Mouse (Mus musculus) intestine, embryonic 15.5 days (tissue): ENCODE measurements around the gene P2ry10b. TPM values are rescaled to one million over a fixed set of nuclear protein-coding genes. Genes with fewer than 3 reads are reported as not detected.

Experiments
- ATAC-seq: fragments of 200-750 bp; cut with Nextera tagmentation; 2 replicates; pipeline ENCODE4 v1.8.0; 2017; ENCODE audit warnings: moderate TSS enrichment, moderate library complexity
- H3K27ac ChIP-seq: fragments of 300-500 bp; sonication (generic); 2 replicates; pipeline ENCODE4 v1.5.1; 2015; ENCODE audit warnings: mild to moderate bottlenecking, inconsistent platforms
- H3K27me3 ChIP-seq: fragments of 300-500 bp; sonication (generic); replicated peaks from 2 replicates; pipeline ENCODE4 v1.6.1; 2015; ENCODE audit warnings: inconsistent platforms
- H3K36me3 ChIP-seq: fragments of 300-500 bp; sonication (generic); 2 replicates; pipeline ENCODE4 v1.6.1; 2015; ENCODE audit warnings: inconsistent platforms
- H3K4me1 ChIP-seq: fragments of 300-500 bp; sonication (generic); replicated peaks from 2 replicates; pipeline ENCODE4 v1.6.1; 2015; ENCODE audit warnings: inconsistent platforms
- H3K4me2 ChIP-seq: fragments of 300-500 bp; sonication (generic); replicated peaks from 2 replicates; pipeline ENCODE4 v1.6.1; 2015; ENCODE audit warnings: mild to moderate bottlenecking, inconsistent platforms
- H3K4me3 ChIP-seq: fragments of 300-500 bp; sonication (generic); replicated peaks from 2 replicates; pipeline ENCODE4 v1.5.1; 2015; ENCODE audit warnings: inconsistent platforms
- H3K9ac ChIP-seq: fragments of 300-500 bp; sonication (generic); 2 replicates; pipeline ENCODE4 v1.6.1; 2015; ENCODE audit warnings: inconsistent platforms
- H3K9me3 ChIP-seq: fragments of 300-500 bp; sonication (generic); 2 replicates; pipeline ENCODE4 v1.6.1; 2016; ENCODE audit warnings: inconsistent platforms
- WGBS: fragments of 180-500 bp; shearing (Covaris S2); methylation state at CpG from one replicate; pipeline ENCODE4 v1.1.7; 2015; 5-methylcytosine and 5-hydroxymethylcytosine counted together
- polyA plus RNA-seq: library from polyadenylated mRNA; unstranded; fragments of >200 nt; fragmentation: Nextera tagmentation; extraction: Ambion mirVana; gene quantifications from 2 replicates; pipeline ENCODE4 v1.2.1, GENCODE M21; 2015

The P2ry10b gene
- 0.35 and 0.59 TPM in 2 replicates for polyA plus RNA-seq

DNA sequence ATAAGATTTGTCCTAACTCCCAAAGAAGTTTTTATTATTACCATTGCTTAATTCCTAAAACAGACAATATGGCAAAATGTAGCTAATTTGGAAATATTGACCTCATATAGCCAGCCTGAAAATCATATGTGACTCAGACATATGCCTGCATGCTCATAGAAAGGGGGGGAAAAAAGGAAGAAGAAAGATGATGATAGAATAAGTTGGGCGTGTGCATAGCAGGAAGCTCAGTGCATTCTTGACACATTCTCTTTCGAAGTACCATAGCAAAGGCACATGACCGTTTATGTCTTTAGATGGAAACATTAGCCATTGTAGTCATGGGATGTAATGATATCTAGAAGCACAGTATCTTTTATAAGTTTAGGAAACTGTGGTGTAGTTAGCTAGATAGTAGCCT is at the start of gene P2ry10b:
TSS of gene P2ry10b (plus strand) at position 247 of the 400 bp plus-strand sequence.
- Histone ChIP-seq H3K9me3 (no peaks in the 10 kb centered on the region), H3K4me3 (no peak within 1 kb of the TSS), H3K4me2 (no peak within 1 kb of the TSS), H3K4me1 (no peaks in the 10 kb centered on the region), H3K9ac (no peak within 1 kb of the TSS), H3K27ac (no peak within 1 kb of the TSS), H3K27me3 (no peaks in the 10 kb centered on the region), H3K36me3 (no peaks in the 10 kb centered on the region)
- ATAC-seq = no peak
- 80% methylated on average over 3 of the region's 3 CpGs for WGBS

DNA sequence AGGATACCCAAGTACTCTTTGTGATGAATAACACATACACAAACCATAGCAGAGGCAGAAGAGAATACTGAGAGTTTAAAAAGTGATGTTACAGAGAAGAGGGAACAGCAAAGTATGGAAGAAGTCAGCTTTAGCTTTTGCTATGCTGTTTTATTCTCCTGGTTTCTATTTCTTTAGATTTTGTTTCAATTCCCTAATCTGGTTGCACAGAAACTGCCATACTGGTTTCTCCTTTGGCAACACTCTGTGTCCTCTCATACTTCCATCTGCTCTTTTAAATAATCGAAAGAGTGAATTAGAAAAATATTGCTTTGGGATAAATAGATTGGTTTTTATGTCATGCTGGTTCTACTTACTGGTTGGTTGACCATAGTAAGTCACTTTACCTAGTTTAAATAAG is 32.4 kb upstream of the P2ry10b start:
- ATAC-seq = no peak
- Histone ChIP-seq H3K4me1 (no peaks in the 10 kb centered on the region), H3K4me3 (no peak overlapping the region), H3K27me3 (no peaks in the 10 kb centered on the region), H3K36me3 (no peaks in the 10 kb centered on the region), H3K27ac (no peak overlapping the region), H3K9me3 (no peaks in the 10 kb centered on the region), H3K4me2 (no peak overlapping the region), H3K9ac (no peak overlapping the region)
- 84% methylated on average over 1 of the region's 1 CpGs for WGBS

DNA sequence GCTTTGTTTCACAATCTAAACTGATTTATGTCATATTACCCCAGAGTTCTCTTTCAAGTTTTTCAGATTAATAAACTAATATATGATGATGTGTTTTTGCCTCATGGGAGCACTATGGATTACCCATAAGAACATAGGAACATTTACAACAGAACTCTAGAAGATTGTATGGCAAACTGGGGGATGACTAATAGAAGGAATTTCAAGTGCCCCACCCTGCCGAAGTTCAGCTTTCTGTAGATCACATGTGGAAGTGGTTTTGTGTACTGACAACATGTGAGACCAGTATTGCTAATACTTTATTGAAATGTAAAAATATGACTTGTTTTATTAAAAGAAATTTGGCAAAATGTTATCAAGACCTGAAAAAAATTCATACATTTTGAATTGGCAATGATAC is 31.7 kb upstream of the P2ry10b start:
- no peaks in the 10 kb centered on the region for H3K4me1 ChIP-seq
- H3K4me2 ChIP-seq = no peak overlapping the region
- H3K36me3 ChIP-seq = no peaks in the 10 kb centered on the region
- WGBS = 80% methylated on average over 1 of the region's 1 CpGs
- no peaks in the 10 kb centered on the region for H3K27me3 ChIP-seq
- no peak for ATAC-seq
- H3K4me3 ChIP-seq = no peak overlapping the region
- H3K27ac ChIP-seq = no peak overlapping the region
- no peaks in the 10 kb centered on the region for H3K9me3 ChIP-seq
- H3K9ac ChIP-seq = no peak overlapping the region

DNA sequence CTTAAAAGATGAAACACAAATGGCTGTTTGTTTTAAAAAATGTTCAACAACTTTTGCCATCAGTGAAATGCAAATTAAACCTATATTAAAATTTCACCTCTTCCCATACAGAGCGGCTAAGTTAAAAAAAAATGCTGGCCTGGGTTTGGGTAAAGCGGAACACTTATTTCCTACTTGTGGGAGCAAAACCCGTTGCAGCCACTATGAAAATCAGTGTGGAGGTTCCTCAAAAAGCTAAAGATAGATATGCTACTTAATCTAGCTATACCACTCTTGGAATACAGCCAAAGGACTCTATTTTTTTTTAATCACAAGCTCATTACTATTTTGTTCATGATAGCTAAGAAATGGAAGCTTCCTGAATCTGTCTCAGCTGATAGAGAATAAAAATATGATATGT is 5.5 kb upstream of the P2ry10b start:
- Histone ChIP-seq H3K4me1 (no peaks in the 10 kb centered on the region), H3K9ac (no peak overlapping the region), H3K36me3 (no peaks in the 10 kb centered on the region), H3K4me2 (no peak overlapping the region), H3K9me3 (no peaks in the 10 kb centered on the region), H3K4me3 (no peak overlapping the region), H3K27me3 (no peaks in the 10 kb centered on the region), H3K27ac (no peak overlapping the region)
- 57% methylated on average over 3 of the region's 3 CpGs for WGBS
- no peak for ATAC-seq

DNA sequence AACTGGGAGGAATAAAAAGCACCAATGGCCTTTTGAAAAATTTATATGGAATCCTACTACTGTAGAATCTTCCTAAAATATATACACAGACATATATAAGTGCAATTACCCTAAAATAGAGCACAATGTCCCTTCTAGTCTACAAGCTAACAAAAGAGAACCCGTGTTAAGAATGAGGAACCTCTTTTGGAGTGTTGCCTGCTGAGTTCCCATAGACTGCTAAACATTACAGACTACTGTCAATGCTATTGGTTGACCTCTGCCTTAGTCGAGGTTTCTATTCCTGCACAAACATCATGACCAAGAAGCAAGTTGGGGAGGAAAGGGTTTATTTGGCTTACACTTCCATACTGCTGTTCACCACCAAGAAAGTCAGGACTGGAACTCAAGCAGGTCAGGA is 4.8 kb upstream of the P2ry10b start:
- no peak overlapping the region for H3K9ac ChIP-seq
- ATAC-seq = no peak
- 70% methylated on average over 2 of the region's 2 CpGs for WGBS

DNA sequence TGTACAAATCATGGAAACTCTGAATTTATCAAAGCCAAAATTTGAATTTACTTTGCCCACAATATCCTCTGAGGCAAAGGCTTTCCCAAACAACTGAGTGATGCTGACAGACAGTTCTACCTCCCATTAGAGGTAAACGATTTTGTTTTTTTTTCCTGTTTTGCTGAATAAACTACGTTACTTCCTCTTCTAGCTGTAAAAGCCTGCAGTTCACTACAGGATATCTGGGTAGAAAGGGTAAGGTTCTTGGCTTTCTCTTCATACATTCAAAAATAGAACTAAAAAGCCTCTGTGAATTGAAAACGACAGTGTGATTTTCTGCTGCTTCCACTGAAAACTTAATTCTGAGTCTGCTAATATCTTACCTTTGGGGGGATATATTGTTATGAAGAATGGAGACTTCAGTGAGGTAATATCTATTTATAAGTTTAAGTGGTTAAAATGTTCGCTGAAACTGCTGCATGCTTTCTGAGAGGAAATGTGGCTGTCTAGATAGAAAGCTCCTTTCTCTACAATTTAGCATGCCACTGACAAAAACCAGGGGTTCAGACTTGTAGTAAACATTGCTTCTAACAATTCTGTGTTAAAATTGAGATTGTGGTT is 765 bp downstream of the P2ry10b start:
- no peaks in the 10 kb centered on the region for H3K9me3 ChIP-seq
- no peak overlapping the region for H3K27ac ChIP-seq

More for the DNA sequence above, 4.8 kb upstream of the P2ry10b start:
- no peaks in the 10 kb centered on the region for H3K27me3 ChIP-seq
- no peaks in the 10 kb centered on the region for H3K4me1 ChIP-seq
- H3K4me2 ChIP-seq = no peak overlapping the region
- H3K4me3 ChIP-seq = no peak overlapping the region
- no peaks in the 10 kb centered on the region for H3K9me3 ChIP-seq
- no peaks in the 10 kb centered on the region for H3K36me3 ChIP-seq
- H3K27ac ChIP-seq = no peak overlapping the region

DNA sequence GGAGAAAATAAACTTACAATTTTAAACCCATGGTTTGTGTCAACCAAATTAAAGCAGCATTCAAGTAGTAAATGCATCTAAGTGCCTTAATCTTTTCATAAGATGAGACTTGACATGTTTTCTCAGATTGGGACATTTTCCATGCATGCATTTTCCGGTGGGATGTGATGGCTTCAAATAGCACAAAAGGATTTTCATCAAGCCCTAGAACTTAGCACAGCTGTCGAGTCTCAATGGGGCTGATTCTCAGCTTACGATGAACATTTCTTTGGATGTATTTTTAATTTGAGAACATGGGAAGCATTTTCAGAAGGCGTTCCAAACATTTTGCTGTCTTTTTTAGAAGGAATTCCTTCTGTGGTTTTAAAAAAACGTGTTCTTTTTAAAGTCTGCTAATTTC is 1.3 kb downstream of the P2ry10b start:
- H3K36me3 ChIP-seq = no peaks in the 10 kb centered on the region
- no peak overlapping the region for H3K4me3 ChIP-seq
- no peaks in the 10 kb centered on the region for H3K27me3 ChIP-seq
- ATAC-seq = no peak
- H3K27ac ChIP-seq = no peak overlapping the region
- WGBS = 39% methylated on average over 5 of the region's 5 CpGs
- H3K9ac ChIP-seq = no peak overlapping the region
- H3K9me3 ChIP-seq = no peaks in the 10 kb centered on the region
- no peaks in the 10 kb centered on the region for H3K4me1 ChIP-seq
- H3K4me2 ChIP-seq = no peak overlapping the region

More for the DNA sequence above, 765 bp downstream of the P2ry10b start:
- no peaks in the 10 kb centered on the region for H3K36me3 ChIP-seq
- no peaks in the 10 kb centered on the region for H3K4me1 ChIP-seq
- 48% methylated on average over 4 of the region's 4 CpGs for WGBS
- H3K9ac ChIP-seq = no peak overlapping the region
- H3K4me2 ChIP-seq = no peak overlapping the region
- H3K4me3 ChIP-seq = no peak overlapping the region
- H3K27me3 ChIP-seq = no peaks in the 10 kb centered on the region
- ATAC-seq = no peak

DNA sequence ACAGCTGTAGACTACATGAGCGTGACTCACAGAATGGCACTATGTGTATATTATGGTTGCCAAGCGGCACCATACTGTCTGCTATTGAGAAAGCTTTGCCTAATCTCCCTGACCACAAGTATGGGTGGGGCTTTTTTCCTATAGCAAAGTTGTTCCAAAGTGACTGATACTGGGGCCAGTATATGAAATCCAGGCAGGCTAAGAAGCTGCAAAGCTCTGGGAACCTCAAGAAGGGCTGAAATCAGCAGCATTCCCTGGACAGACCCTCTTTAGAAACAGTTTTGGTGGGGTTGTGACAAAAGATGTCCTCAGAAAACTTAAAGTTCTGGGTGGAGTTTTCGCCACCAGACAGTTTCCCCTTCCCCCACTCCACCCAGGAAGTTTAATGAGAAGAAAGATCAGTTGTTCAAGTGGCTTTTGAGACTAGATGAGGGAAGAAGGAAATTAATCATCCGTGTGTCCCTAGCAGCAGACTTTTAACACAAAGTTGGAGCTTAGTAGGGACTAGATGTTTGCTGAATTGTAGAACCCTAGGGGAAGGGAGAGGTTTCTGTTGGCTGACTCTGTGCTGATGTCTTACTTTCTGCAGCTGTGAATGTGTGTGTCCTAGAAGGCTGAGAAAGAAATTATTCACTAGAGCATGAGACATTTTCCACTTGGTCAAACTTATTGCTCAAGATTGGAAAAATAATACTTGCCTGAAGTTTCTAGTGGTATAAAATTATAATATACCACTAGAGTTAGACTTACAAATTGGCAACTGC is 2.2 kb downstream of the P2ry10b start:
- Histone ChIP-seq H3K9ac (no peak overlapping the region), H3K27me3 (no peaks in the 10 kb centered on the region), H3K27ac (0 out of 2 replicates have a peak overlapping the region, but pooled peaks have one; percentile 7), H3K9me3 (no peaks in the 10 kb centered on the region), H3K4me1 (no peaks in the 10 kb centered on the region), H3K4me2 (peak overlapping the region; percentile 21; the same call in 1 of the 2 replicates), H3K4me3 (no peak overlapping the region), H3K36me3 (no peaks in the 10 kb centered on the region)
- 0 out of 2 replicates have a peak, but pooled peaks have one; percentile 39 for ATAC-seq
- WGBS = 50% methylated on average over 4 of the region's 4 CpGs

DNA sequence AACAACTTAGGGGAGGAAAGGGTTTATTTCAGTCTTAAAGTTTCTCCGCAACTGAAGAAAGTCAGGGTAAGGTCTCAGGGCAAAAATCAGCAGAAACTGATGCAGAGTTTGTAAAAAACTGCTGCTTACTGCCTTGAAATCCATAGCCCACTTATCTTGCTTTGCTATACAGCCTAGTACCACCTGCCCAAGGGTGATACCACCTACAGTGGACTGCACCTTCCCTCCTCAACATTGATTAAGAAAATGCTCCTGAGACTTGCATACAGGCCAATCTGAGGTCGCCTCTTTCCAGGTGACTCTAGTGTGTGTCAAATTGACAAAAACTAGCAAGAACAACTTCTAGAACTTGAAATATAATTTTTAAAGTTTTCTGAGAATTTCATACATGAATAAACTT is 7.3 kb downstream of the P2ry10b start:
- H3K4me3 ChIP-seq = no peak overlapping the region
- WGBS = 82% methylated on average over 2 of the region's 2 CpGs
- H3K4me2 ChIP-seq = no peak overlapping the region
- H3K36me3 ChIP-seq = no peaks in the 10 kb centered on the region
- no peak for ATAC-seq
- H3K27me3 ChIP-seq = no peaks in the 10 kb centered on the region
- no peak overlapping the region for H3K27ac ChIP-seq
- no peaks in the 10 kb centered on the region for H3K9me3 ChIP-seq
- H3K9ac ChIP-seq = no peak overlapping the region
- no peaks in the 10 kb centered on the region for H3K4me1 ChIP-seq

DNA sequence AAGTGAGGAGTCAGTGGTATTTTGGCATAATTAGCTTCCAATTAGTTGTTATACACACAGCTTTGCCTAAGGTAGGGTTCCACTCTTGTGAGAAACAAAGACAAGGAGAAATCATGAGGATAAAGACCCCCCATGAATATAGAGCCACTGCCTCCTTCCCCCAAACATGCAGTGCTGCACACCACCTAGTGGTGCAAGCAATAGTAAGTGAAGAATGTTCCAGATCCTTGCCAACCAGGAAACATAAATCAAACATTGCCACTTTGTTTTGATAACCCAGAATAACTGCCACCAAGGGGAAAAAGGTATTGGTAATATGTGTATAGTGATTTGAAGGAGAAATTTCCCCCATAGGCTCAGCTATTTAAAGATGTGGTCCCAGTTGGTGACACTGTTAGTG is 11.8 kb downstream of the P2ry10b start:
- Histone ChIP-seq H3K4me1 (no peaks in the 10 kb centered on the region), H3K9me3 (no peaks in the 10 kb centered on the region), H3K4me3 (no peak overlapping the region), H3K27me3 (no peaks in the 10 kb centered on the region), H3K9ac (no peak overlapping the region), H3K36me3 (no peaks in the 10 kb centered on the region), H3K27ac (no peak overlapping the region), H3K4me2 (no peak overlapping the region)
- ATAC-seq = no peak

DNA sequence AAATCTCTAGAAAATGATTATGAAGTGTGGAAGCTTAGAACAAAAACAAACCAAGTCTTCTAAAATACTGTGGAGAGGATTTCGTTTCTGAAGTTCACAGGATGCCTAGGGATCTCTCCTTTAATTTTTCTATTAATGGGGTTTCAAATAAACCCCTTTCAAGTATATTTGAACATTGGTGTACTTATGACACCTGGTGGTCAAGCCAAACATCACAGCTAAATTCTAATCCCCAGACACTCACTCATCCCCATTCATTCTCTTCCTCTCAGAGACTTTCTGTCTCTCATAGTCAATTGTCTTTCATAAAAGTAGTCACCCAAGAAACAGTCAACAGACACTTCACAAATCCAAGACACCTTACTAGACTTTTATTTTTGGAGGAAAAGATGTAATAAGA is 19.6 kb downstream of the P2ry10b start:
- Histone ChIP-seq H3K9ac (no peak overlapping the region), H3K4me2 (no peak overlapping the region), H3K36me3 (no peaks in the 10 kb centered on the region), H3K4me3 (no peak overlapping the region), H3K4me1 (no peaks in the 10 kb centered on the region), H3K27ac (no peak overlapping the region), H3K27me3 (no peaks in the 10 kb centered on the region), H3K9me3 (no peaks in the 10 kb centered on the region)
- no peak for ATAC-seq
- 6% methylated on average over 1 of the region's 1 CpGs for WGBS

DNA sequence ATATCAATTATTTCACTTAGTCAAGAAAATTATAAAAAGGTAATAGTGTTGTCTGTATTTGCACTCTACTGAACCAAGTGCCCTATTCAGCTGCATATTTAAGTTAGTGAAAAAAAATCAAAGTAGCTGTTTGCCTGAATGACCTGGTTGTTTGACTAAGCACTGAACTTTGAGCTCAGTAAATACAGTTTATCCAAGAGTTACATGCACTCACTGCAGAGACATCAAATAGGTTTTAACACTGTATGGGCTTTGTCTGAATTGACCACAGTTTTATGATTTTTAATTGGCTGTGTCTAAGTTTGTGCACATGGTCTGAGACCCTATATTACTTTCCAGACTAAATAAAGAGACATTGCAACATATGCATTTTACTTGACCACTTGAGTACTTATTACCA is 20.4 kb downstream of the P2ry10b start:
- no peaks in the 10 kb centered on the region for H3K36me3 ChIP-seq
- no peaks in the 10 kb centered on the region for H3K9me3 ChIP-seq
- H3K27me3 ChIP-seq = no peaks in the 10 kb centered on the region
- H3K9ac ChIP-seq = no peak overlapping the region
- no peaks in the 10 kb centered on the region for H3K4me1 ChIP-seq
- no peak overlapping the region for H3K4me3 ChIP-seq
- no peak overlapping the region for H3K27ac ChIP-seq
- no peak overlapping the region for H3K4me2 ChIP-seq
- ATAC-seq = peak; percentile 77; the same call in 1 of the 2 replicates

DNA sequence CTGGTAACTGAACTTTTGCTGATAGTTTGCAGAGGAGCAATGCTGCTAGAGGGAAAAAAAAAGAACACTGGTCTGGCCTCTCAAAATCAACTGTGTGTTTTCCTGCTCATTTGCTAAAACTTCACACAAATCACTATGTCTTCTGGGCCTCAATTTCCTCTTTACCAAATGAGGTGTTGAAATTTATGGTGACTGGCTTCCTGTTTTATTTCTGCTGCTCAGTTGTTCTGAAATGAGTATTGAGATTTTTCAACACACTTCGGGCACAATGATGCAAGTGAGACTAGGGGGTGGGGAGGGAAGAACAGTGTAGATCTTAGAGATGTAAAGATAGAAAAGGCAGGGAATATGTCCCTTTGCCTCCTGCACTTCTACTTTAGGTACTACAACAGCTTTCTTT is 30.0 kb downstream of the P2ry10b start:
- 52% methylated on average over 1 of the region's 1 CpGs for WGBS
- no peaks in the 10 kb centered on the region for H3K36me3 ChIP-seq
- no peak overlapping the region for H3K9ac ChIP-seq
- H3K4me1 ChIP-seq = no peaks in the 10 kb centered on the region
- no peak overlapping the region for H3K27ac ChIP-seq
- no peak overlapping the region for H3K4me3 ChIP-seq
- no peaks in the 10 kb centered on the region for H3K9me3 ChIP-seq
- no peaks in the 10 kb centered on the region for H3K27me3 ChIP-seq
- no peak for ATAC-seq
- H3K4me2 ChIP-seq = no peak overlapping the region
